Mouse (Mus musculus) left cerebral cortex, adult 2 months (tissue): ENCODE measurements around the gene Kcnk5. TPM values are rescaled to one million over a fixed set of nuclear protein-coding genes. Genes with fewer than 3 reads are reported as not detected.

Experiments used
- DNase-seq, 2 experiments: peaks; one replicate each; pipeline ENCODE4 v3.0.0; 2021 to 2022; ENCODE audit warnings: low spot score in 2 of 2, mixed read lengths in 1 of 2; ENCODE audit errors: extremely low spot score in 1 of 2
- H3K27ac ChIP-seq: fragments of 200-600 bp; 2 replicates; pipeline ENCODE4 v1.8.1; 2022
- H3K4me3 ChIP-seq: fragments of 200-600 bp; 2 replicates; pipeline ENCODE4 v1.8.1; 2022
- CTCF ChIP-seq: fragments of 200-600 bp; IDR thresholded peaks from 2 replicates; pipeline ENCODE4 v1.8.1; 2022; ENCODE audit warnings: antibody characterized with exemption, mild to moderate bottlenecking, moderate library complexity
- intact Hi-C: fragments of 180-260 bp; cut with DNase I; formaldehyde crosslinking; loops from one replicate; pipeline ENCODE4 v1.15.1; 2025
- total RNA-seq, 2 experiments: library from RNA; stranded (reverse); gene quantifications; 2 replicates each; pipeline ENCODE4 v1.2.3; 2021

The Kcnk5 gene
- total RNA-seq, 2 experiments from 2014 or later: 0.33 to 0.41 TPM

DNA sequence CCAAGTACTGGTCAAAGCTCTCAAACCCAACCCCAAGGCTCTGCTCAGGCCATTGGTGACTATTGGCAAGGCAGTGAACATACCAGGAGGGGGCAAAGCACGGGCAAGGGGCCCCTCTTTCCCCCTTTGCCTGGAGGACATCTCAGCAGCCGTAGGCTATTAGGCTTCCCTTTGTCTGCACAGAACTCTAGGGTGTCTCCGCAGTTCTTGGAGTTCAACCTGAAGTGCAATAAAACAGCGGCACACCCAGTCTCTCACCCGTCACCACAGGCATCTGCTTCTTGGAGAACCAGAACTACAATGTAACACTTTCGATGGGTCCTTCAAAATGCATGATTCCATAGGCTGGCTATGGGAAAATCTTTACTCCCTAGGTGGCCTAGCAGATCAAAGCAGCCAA, 53.4 kb downstream of the Kcnk5 start:
- intact Hi-C loops: no loop called here
- TF ChIP-seq CTCF: no peak
- no peak for DNase-seq
- H3K27ac ChIP-seq: no peak overlapping the region
- H3K4me3 ChIP-seq: no peak overlapping the region

DNA sequence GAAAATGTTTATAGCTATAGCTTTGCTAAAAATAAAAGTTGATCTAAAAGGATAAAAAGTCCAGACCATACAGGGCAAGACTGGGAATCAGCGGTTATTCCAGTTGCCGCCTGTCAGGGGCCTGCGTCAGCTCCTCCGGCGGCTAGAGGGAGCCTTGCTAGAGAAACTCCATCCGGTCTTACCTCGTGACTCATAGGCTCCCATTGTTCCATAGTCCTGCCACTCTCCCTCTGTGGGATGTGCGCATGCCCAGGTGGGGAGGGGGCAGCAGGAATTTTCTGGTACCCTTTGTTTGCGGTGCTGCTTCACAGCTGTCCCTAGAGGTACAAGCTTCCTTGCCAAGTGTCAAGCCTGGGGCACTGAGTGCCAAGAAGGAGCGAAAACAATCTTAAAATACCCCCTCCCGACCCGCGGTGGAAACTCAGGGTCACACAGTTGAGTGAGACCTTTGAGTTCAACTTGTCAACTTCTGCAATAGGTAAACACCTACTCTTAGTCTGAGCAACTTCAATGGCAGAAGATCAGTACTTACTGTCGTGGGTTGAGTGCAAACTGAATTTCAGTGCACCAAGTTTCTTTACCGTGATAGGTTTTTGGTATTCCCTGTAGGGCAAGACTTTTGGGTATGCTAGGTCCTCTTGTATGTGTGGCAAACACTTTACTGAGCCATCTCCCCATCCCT, 54.1 kb downstream of the Kcnk5 start:
- TF ChIP-seq CTCF: no peak
- Histone ChIP-seq H3K4me3 (no peak overlapping the region), H3K27ac (no peak overlapping the region)
- intact Hi-C loops: no loop called here
- no peak for DNase-seq

DNA sequence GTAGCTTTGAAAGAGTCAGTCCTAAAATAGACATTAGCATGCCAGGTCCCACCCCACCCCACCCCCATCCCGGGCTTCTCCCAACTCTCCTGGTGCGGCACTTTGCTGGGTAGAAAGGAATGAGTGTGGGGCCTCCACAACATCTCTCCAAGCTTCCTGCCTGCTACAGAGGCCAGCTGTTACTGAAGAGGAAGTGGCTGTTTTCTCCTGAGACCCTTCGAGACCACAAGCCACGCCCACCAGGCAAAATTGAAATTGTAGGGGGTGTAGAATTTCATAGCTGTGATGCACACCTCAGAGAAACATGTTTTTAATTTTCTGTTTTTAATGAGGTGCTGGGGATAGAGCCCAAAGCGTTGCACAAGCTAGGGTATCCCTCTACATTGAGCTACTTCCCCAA, 60.7 kb downstream of the Kcnk5 start:
- intact Hi-C loops: no loop called here
- DNase-seq: no peak
- no peak for TF ChIP-seq CTCF
- H3K4me3 ChIP-seq: no peak overlapping the region
- H3K27ac ChIP-seq: no peak overlapping the region

DNA sequence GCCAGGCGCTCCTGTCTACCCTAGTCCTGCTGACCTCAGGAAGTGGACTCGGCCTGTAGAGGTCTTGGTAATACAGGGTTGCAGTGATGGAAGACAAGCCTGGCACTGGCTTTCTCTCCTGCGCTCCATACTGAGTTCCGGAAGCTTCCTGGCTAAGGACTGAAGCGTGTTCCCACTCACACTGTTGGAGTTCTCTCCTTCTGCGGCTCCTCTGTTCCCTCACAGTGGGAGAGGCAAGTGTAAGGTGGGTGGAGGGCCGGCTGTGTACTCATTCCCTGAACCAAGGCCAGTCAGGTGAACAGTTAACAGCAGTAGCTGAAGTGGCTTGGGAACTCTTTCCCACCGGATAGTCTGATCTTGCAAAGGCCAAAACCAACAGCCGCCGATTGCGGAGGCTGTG, 61.6 kb downstream of the Kcnk5 start:
- no peak for TF ChIP-seq CTCF
- intact Hi-C loops: no loop called here
- DNase-seq: no peak
- Histone ChIP-seq H3K4me3 (no peak overlapping the region), H3K27ac (no peak overlapping the region)

DNA sequence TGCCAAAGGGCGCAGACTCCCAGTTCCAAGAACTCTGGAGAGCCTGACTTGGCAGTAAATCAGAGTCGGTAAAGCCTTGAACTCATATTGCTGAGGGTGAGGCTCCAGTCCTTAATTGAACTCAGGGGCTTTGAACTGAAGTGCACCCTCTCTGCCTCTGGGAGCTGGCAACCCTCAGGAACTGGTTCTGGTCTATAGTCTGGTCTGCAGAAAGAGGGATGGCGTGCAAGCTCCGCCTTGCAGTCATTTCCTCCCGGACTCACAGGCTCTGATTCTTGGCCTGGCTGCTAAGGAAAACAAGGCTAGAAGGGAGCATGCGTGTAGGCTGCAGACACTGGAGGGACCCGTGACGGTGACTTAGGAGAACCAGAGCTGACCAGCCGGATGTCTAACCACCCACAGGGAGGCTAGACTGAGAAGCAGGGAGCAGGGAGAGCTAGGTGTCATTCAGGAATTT, 65.4 kb downstream of the Kcnk5 start:
- TF ChIP-seq CTCF: no peak
- no peak overlapping the region for H3K4me3 ChIP-seq
- no peak for DNase-seq
- intact Hi-C loops: no loop called here
- H3K27ac ChIP-seq: no peak overlapping the region

DNA sequence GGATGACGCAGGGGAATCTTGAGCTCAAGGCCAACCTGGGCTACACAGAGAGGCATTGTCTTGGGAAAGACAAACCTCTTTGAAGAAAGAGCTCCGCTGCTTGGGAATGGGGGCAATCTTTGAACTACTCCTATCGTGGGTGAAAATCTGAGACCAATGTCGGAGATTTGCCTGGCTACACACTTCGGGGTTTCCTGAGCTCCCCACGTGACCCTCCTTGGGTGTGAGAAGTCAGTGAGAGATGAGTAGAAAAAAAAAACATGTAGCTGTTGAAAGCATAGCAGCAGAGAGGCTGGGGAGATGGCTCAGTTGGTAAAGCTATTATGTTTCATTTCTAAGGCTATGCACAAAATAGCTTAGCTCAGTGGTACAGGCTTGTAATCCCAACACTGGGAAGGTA, 66.7 kb downstream of the Kcnk5 start:
- no peak overlapping the region for H3K4me3 ChIP-seq
- no peak for TF ChIP-seq CTCF
- intact Hi-C loops: loop anchor here (1.0 kb wide), 1 partner anchor 143 kb away; no protein-coding TSS in a partner anchor
- no peak overlapping the region for H3K27ac ChIP-seq
- no peak for DNase-seq

DNA sequence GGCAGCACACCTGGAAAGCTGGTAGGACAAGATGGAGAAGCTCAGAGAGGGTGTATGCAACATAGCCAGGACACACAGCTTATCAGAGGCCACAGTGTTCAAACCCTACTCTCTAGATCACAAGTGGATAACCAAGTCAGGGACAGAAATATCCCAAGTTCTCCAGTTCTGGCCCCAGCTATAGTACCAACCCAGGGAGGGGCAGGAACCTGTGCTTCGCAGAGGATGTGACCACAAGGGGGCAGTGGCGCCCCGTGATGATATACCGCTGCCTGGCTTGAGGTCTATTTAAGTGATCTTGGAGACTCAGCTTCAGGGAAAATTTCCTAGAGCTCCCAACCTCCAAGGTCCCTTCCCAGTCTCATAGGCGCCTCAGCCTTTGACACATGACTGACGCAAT, 67.6 kb downstream of the Kcnk5 start:
- DNase-seq: peak; percentile 82 to 88
- intact Hi-C loops: loop anchor here (1.0 to 2.0 kb wide), 2 partner anchors 21 to 144 kb away; no protein-coding TSS in a partner anchor
- Histone ChIP-seq H3K4me3 (no peak overlapping the region), H3K27ac (no peak overlapping the region)
- TF ChIP-seq CTCF: peak; percentile 94

DNA sequence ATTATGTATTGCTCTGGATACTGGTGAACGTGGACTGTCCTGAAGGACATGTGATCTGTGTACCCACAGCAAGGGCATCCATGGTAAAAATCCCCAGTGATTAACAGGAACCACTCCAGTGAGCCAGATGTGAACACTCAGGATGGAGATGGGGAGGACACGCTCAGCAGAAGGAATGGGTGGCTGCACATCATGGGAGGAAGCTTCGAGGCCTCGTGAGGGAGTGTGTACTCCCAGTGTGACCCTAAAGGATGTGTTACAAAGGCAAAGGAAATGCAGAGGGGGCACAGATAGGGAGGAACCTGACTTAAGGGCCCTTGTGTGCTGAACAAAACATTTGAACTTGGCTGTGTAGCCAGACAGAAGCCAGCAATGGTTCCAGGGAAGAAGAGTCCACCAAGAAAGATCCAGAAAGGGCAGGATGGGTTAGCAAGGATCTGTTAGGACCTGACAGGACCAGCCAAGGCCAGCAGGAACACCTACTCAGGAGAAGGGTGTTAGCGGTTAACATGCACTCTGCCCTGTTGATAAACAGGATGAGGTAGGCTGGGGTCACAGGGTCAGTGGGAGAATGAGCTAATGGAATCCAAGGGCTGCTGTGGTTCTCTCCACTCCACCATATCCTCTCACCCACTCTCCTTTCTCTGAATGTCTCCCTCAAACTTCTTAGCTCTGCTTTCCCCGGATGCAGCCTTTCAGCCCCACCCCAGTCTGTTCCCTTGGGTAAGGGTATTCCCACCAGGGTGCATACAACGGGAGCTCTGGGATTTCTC, 68.2 kb downstream of the Kcnk5 start:
- DNase-seq: no peak
- TF ChIP-seq CTCF: no peak
- Histone ChIP-seq H3K27ac (no peak overlapping the region), H3K4me3 (no peak overlapping the region)
- intact Hi-C loops: loop anchor here (2.0 kb wide), 1 partner anchor 21 kb away; no protein-coding TSS in a partner anchor

DNA sequence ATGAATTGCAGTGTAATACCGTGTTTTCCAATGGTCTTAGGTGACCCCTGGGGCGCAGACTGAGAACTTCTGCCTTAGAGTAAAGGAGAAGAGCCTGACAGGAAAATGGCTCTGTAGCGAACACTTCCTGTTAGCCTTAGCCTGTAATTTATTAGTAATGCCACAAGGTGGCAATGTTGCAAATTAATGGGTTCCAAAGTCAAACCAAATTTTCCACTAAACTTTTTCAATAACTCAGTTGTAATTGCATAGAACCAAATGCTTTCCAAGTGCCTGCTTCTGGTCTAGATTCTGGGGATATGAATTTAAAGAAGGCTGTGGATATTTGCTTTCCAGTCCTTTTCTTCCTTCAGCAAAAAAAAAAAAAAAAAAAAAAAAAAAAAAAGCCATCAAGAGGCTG, 69.4 kb downstream of the Kcnk5 start:
- peak; percentile 31 for TF ChIP-seq CTCF
- H3K4me3 ChIP-seq: no peak overlapping the region
- H3K27ac ChIP-seq: no peak overlapping the region
- DNase-seq: no peak
- intact Hi-C loops: loop anchor here (2.0 kb wide), 1 partner anchor 19 kb away; no protein-coding TSS in a partner anchor

DNA sequence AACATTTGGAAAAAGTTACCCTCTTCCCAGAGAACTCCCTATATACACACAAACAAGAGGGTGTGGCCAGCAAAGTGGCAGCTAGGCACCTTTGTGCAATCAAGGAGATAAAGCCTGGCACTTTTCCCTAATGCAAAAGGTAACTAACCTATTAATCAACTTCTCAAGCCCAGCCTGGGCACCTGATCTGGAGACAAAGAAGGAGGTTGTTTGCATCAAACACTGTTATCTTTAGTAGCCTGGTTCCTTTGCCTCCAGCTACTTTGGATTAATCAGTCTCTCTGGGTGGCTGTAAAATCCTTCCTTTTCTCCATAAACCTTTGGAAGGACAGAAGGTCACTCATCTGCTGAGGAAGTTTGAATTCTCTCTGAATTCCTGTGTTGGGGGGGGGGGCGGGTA, 70.7 kb downstream of the Kcnk5 start:
- no peak for TF ChIP-seq CTCF
- H3K4me3 ChIP-seq: no peak overlapping the region
- no peak for DNase-seq
- intact Hi-C loops: no loop called here
- H3K27ac ChIP-seq: no peak overlapping the region

DNA sequence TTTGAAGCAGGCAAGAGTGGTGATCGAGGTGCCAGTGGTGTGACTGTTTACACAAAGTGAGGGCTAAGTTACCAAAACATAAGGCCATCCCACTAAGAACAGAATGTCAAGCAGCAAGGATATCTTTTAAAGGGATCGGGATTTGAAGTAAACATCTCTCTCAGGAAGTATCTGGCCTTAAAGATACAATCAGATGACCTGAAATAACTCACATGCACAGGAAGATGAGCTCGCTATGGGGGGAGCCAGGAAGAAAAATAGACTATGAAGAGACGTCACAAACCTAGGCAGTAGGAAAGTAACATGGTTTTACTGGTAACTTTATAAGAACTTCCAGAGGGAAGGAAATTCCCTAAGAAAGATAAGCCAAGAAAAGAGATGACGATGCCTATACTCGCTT, 75.3 kb downstream of the Kcnk5 start:
- TF ChIP-seq CTCF: no peak
- Histone ChIP-seq H3K27ac (no peak overlapping the region), H3K4me3 (no peak overlapping the region)
- no peak for DNase-seq
- intact Hi-C loops: no loop called here

DNA sequence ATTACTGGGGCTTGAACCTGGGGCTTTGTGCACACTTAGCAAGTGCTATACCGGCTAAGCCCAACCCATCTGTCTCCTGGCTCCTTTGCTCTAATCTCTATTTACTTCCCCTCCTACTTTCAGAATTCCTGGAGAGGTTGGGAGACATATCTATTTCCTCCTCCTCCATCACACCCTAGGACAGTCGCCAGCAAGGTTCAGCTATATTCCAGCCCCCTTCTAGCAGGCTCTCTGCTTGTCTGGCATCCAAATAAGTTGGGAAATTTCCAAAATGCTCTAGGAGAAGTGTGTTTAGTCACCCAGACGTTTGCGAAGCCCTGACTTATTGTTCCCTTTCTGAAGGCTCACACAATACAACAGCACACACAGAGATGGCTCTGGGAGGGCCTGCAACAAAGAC, 78.4 kb downstream of the Kcnk5 start:
- no peak for TF ChIP-seq CTCF
- intact Hi-C loops: no loop called here
- no peak for DNase-seq
- no peak overlapping the region for H3K4me3 ChIP-seq
- no peak overlapping the region for H3K27ac ChIP-seq
